Mouse (Mus musculus) adrenal gland, adult (tissue): ENCODE results near the gene Akap8l.

Experiments
- DNase-seq, 2 experiments: peaks; one replicate each; pipeline ENCODE4 v3.0.0; 2022 to 2023; ENCODE audit warnings: low spot score in 1 of 2; ENCODE audit not compliant: inconsistent age in 2 of 2

Akap8l gene

DNA sequence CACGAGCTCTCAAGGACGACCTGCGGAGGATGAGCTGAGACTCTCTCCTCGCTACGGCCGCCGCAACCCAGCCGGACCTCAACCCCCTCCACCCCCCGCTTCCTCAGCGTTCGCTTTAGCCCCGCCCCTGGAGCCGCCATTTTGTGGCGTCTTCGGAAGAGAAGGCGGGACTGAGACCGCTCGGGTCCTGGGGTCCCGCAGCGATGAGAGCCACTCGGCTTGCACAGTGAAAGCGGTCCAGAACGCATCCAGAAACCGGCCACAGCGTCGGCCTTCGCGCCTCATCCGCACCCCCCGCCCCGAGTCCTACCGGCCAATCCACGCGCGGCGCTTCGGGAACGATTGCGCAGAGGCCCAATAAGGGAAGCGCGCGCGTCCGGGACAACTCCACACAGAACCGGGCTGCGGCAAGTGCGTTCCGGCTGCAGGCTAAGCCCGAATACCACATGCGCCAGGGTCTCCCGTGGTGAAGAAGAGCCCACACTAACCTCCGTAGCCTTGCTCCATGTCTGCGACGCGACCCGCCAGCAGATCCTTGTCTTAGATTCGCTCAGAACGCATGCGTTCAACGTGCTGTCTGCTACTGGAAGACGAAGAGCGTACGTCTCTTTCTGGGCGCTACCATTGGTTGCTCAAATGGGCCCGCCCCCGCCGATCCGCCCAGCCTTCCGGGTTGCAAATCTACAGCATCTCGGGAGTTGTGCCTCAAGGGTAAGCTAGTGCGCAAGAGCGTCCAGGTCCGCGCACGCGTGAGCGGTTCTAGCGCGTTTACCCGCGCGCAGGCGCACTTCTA is 29.6 kb downstream of the Akap8l start, which contains the start of gene Akap8:
Gene Akap8, minus strand, starts transcription at position 642 of the 793 bp plus-strand sequence.
- peak; percentile 99 for DNase-seq

DNA sequence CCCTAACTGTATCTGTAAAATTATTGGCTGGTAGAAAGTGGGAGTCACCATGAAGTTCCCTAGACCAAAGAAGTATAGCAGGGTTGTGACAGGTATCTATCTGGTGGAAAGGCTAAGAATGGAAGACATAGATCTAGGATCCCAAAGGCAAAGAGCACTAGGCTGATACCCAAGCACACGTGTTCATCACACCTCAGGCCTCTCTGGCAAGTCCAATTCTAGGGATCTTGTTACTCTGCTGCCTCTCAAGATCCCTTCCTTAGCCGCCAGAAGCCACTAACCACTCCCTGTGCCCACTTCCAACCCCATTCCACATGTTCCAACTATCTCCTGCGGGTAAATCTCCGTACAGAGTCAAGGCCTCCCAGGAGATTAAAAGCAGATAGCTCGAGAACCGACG is 30.5 kb downstream of the Akap8l start:
- DNase-seq, result no peak

DNA sequence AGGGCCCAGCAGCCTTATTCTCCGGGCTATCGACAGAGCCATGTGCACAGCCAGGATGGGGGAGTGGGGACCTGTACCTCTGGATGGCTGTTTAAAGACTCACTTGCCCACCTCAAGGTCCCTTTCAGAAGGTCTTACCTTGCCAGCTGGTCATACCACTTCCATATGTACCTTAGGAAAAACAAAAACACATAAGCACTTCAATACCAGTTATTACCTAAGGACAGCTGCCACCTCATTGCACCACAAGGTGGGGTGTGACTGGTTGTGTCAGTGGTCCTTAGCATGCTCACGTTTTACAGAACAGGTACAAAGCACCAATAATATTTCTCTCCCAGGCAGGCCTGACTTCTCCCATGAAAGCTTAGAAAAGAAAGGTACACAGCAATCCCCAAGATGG is 32.7 kb downstream of the Akap8l start:
- DNase-seq, result peak in 1 of 2 experiments; percentile 33

DNA sequence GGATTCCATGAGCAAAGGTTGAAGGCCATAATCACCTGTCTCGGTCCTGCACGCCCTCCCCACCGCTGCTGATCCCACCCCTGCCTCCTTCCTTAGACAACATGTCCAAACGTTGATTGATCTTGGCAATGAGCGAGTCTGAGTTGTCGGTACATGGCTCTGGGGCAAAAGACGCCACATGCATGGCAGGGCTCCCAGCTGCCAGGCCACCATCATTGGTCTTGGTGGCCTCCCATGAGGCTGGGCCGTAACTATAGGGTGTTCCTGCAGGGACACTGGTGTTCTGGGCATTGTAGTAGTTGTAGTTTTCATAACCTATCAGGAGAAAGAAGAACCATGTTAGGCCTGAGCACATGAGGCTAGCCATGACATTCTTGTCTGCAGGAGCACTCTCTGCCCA is 33.4 kb downstream of the Akap8l start:
- no peak for DNase-seq

DNA sequence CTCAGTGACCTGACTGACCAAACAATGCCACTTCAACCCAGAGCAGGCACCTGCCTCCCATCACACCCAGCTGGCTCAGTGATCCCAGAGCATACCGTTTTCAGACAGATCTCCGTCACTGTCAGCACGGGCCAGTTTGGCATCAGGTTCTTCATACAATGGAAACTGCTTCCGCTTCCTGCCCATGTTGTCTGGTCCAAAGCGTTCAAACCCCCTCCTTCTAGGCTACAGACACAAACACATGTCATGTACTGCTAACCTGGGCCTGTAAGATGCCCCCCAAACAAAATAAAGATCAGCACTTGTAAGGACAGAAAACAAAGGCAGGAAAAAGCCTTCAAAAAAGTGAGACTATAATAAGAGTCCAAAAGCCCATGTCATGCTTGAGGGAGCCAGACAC is 34.8 kb downstream of the Akap8l start:
- no peak for DNase-seq

DNA sequence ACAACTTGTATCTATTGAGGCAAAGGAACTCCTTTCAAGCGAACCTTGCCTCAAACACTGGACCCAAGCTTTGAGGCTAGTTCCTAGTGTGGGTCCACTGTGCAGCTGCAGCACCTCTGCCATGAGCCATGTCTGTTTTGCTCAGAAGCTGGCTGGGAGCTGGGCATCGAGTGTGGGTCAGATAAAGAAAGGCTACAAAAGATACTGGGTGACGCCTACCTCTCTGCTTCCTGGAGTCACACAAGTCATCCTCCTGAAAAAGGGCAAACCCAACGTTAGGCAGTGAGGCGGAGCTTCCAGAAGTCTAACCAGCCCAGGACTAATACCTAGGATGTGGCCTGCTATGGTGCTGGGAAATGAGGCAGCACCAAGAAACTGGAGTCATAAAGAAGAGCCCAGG is 36.5 kb downstream of the Akap8l start:
- no peak for DNase-seq

DNA sequence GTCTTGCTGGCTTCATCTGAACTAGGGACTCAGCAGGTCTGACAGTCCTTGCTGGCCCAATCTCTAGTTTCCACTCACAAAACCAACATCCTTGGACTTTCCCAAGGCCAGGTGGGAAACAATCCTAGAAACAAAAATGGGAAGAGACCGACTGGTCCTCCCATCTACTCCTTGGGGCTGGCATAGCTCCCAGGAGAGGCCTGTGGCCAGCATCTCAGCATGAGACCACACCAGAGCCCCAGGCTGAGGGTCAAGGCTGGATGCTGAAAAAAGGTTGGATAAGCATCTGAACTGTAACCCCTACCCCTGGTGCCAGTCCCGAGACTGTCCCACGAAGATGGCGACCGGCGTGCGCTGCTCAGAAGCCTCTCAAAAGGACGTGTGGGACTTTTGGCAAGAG is 37.6 kb downstream of the Akap8l start:
- no peak for DNase-seq

DNA sequence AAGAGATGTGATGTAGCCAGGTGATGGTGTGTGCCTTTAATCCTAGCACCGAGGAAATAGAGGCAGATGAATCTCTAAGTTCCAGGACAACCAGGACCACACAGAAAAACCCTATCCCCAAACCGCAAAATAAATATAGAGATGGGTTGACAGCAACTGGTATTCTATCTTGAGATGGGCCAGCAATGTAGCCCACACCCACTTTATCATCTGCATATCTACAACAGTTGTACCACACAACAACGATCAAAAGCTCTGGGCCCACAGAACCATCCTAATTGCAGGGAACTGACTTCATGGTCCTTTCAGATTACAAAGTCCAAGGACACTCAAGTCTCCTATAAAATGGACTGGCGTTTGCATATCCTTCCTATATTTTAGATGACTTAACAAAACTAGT is 42.4 kb downstream of the Akap8l start:
- no peak for DNase-seq

DNA sequence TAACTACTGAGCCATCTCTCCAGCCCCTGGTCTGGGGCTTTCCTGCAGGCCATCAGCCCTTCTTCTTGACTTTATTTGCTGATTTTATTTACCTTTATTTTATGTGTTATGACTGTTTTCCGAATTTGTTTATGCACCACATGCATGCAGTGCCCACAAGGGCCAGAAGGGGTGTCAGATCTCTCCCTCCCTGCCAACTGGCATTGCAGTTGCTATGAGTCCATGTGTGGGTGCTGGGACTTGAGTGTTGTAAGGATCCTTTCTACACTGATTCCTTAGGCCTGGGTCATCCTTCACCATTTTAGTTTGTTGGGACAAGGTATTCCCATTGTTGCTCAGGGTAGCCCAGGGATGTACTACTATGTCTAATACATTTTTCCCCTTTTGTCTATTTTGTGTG is 52.3 kb downstream of the Akap8l start:
- no peak for DNase-seq

DNA sequence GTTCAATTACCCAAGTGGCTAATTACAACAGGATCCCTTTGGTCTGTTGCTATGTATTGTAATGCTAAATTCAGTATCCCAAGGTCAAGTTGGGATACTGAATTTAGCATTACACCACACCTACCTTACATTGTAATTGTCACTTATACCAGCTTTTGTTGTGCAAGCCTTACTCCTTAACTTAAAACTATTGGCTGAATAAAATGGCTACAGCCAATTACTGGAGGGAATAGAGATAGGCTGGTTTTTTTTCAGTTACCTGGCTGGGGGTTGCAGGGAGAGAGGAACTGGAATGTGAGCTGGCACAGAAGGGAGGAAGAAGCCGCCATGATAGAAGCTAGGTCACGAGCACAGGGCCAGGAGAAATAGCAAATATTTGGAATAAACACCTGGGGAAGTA is 54.5 kb downstream of the Akap8l start:
- DNase-seq, result no peak

DNA sequence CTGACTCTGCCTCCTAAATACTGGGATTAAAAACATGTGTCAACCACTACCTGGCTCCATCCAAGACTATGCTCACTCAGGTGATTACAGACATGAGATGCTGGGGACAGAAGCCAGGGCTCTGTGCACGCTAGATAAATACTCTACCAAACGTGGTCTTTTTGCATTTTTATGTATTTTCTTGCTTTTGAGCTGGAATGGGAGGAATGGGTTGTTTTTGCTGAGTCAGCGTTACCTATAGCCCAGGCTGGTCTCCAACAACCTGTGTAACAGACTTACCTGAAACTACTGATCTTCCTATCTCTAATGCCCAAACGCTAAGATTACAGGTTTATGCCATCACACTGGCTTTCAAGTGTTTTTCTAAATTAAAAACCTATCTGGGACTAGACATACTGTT is 55.2 kb downstream of the Akap8l start:
- DNase-seq, result no peak

DNA sequence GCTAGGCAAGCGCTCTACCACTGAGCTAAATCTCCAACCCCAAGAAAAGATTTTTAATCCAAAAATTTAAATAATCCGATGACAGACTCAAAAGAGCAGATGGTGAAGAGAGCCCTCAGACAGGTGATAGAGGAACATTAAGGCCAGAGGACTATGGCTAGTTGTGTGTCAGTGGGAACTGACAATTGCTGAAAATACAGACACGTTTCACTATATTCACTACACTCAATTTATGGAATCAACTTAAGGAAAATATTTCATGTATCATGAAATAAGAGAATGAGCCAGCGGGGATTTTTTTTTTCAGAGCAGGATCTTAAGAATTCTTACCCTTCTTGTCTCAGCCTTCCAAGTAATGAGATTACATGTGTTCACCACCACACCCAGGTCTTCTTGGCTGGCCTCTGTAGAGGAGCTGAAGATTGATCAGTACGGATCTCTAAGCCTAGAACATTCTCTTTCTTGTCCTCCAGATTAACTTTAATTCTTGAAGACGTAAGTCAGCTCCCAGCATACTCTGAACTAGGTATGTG is 65.2 kb downstream of the Akap8l start:
- DNase-seq, result no peak

DNA sequence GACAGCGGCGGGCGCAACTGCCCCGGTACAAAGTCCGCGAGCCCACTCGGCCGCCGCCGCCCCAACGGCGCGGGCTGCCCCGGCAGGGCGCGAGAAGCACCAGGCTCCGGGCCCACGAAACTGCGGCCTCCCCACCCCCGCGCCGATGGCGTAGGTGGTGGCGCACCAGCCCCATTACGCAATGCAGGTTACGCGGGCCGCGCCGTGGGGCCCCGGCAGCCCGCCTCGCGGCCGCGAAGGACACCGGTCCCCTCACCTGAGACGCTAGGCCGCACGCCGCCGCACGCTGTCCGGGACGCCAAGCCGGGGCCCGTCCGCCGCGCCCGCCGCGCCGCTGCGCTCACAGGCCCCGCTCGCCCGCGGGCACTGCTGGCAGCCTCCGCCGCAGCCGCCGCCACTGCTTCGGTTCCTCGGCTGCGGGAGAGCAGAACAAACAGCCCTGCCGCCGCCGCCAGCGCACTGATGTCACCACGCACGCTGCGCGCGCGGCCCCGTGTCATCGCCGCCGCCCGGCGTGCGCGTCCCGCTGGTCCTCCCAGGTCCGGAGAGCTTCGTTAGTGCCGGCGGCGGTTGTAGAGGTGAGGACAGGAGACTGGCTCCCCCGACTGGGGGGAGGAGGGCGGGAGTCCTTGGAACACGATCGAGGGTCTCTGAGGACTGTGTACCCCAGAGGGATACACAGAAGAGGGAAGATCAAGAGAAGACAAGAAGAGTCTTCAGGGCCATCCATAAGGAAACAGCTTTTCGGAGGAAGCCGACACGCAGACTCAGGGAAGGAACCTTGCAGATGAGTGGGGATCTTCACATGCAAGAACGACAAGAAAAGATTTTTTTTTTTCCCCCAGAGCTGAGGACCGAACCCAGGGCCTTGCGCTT is 65.9 kb downstream of the Akap8l start, which contains the start of gene Brd4:
Gene Brd4, minus strand, starts transcription at position 461 of the 876 bp plus-strand sequence.
- DNase-seq, result peak; percentile 94 to 98

DNA sequence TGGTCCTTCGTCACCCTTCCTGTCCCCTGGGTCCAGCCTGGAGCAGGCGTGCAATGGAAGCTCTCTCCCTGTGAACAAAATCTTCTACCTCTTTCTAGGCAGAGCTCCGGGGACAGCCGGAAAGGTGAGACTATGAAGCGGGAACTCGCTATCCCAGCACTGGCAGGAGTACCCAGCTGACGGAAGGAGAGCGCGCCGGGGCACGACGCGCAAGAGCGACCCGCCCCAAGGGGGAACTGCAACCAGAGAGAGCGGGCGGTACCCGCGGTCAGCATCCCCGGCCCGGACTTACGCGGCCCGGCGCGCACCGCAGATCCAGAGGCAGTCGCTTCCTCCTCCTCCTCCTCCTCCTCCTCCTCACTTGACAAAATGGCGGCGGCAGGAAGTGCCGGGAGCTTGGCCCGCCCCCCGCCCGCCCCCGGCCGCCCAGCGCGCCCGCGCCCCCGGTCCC is 66.6 kb downstream of the Akap8l start:
- peak; percentile 74 to 90 for DNase-seq

DNA sequence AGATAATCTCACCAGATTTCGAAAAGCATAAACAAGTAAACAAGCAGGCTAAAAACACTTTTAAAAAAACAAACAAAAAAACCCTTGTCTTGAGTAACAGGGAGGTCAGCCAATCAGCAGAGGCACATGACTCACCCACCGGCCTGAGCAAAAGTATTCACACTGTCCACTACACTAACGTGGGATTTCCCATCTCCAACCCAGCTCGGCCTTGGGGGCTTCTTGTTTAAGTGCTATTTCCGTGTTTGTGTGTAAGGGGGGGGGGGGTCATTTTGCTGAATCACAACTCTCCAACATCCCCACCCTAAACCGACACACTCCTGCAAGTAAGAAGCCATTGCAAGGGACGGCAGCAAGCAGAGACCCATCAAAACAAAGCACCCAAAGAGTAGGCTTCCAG is 67.1 kb downstream of the Akap8l start:
- DNase-seq, result peak; percentile 63 to 86

DNA sequence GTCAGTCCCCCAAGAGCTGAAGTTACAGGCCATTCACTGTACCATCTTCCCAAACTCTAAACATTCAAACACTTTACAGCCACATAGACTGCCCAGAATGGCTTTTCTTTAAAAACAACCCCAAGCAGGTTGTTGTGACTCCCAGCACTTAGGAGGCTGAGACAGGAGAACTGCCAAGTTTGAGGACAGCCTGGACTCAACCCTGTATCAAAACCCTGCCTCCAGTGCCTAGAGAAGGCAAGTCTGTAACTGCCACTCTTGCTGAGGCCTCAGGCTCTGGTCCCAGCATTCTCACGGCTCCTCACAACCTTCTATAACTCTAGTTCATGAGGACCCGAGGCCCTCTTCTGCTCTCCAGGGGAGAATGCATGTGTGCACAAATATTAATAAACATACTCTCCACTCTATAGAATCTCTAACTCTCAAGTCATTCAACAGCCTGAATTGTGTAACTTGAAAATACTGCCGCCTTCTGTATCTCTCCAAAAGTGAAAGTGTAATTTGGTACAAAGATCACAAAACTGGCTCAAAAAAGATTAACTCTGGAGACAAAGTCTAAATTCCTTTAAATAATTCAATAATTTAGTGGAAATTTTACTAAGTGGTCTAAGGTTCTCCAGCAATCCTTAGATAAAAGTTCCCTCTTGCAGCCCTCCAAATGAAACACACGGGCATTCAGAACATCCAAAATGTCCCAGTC is 68.6 kb downstream of the Akap8l start:
- DNase-seq, result no peak

DNA sequence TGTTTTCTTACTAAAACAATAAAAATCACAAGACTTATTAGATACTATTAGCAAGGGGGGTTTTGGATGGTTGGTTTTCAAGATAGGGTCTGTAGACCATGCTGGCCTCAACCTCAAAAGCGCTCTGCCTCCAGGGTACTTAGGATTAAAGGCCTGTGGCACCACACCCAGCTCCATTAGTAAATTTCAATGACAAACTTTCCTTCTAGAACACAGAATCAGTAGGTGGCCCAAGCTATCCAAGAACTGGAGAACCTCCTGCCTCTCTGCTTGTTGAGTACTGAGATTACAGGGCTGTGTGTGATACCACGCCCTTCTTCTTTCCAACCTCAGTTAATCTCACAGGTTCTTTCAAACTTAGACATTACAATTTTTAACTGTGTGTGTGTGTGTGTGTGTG is 69.3 kb downstream of the Akap8l start:
- no peak for DNase-seq

DNA sequence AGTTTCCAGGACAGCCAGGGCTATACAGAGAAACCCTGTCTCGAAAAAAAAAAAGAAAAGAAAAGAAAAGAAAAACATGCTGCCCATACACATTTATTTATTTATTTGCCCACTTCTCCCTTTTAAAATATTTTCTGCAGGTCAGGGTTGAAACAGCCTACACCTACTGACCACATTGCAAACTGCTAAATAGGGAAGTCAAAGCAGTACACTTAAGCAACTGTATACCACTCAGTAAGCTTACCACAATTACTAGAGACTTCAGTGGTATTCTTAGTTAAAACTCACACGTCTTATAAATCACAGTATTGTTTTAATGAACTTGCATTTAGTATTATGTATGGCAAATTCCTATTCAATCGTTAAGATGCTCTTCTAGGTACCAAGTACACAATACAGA is 69.8 kb downstream of the Akap8l start:
- DNase-seq, result no peak

DNA sequence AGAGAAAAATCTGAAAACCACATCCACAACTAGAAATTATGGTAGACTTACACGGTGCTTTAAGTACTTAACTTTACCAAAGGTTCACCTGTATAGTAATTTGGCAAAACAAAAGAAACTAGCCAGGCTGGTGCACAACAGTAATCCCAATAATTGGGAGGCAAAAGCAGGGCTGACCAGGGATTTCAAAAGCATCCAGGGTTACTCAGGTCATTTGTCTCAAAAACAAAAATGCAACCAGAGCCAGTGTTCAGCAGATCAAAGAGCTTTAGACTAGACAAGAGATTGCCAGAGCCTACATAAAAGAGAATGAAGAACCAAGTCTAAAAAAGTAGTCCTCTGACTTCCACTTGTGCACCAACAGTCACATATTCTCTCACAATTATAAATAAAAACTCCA is 73.2 kb downstream of the Akap8l start:
- no peak for DNase-seq

DNA sequence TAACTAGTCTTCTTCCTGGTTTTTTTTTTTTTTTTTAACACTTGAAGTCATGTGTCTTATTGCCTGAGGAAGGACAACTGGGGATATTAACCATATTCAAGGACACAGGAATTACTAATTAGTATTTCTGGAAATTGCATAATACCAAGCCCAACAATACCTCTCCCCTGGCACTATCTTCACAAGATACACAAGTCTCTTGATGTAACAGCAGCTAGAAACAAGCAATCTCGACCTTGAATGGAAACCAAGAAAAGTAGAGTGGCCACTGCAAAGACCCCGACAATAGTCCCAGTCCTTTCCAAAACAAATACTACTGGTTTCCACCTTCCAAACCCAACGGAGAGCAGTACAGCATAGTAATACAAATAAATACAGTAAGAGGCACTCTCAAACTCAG is 74.8 kb downstream of the Akap8l start:
- peak in 1 of 2 experiments; percentile 65 for DNase-seq
